Mouse (Mus musculus) liver, embryonic 14.5 days (tissue): ENCODE data around the gene Plekha4.

Experiments used
- CTCF ChIP-seq: IDR thresholded peaks from 2 replicates; pipeline ENCODE4 v1.5.1; 2016; ENCODE audit warnings: antibody characterized with exemption, low read depth, control low read depth
- EP300 ChIP-seq: IDR thresholded peaks from 2 replicates; pipeline ENCODE4 v1.6.1; 2016; ENCODE audit warnings: antibody characterized with exemption, low read depth

- 0 out of 2 replicates have a peak, but pooled peaks have one; percentile 12 for TF ChIP-seq CTCF
- no peak; the same call in 1 of the 2 replicates for TF ChIP-seq EP300
Observed at GRCm38 (mm10) chr7:45567780-45568516, 41.8 kb downstream of the Plekha4 start.
